Mouse (Mus musculus): ENCODE data around the gene Sec13.

DNA sequence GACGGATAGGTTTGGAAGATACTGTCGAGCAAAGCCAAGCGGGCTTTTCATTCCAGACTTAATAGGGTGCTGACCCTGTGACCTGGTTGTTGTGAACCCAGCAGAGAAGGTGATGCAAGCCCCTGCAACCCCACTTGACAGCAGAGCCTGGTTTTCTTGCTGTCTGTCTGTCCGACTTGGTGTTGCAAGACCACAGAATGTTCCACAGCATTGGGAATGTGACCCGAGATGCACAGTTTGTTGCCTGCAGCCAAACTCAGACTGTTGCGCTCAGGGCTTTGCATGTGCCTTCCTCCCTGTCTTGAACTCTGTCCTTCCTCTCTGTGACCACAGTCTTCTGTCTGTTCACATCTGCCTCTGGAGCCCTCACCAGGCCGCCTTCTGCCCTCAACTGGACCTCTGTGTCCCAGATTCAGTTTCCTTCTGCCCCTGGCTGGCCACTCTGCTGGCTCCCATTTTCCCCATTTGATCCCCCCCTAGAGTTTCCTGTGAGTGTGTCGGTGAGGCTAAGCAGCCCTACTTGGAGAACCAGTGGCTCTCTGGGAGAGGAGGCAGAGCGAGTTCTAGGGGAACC, 60.5 kb downstream of the Sec13 start:
- TF ChIP-seq CTCF (IDR thresholded peaks at IDR 0.05; ENCODE audit: insufficient read depth, low read length) (no peak), POLR2A (IDR thresholded peaks at IDR 0.05; ENCODE audit: borderline replicate concordance, extremely low read depth, low read depth, low read length) (no peak)
